In the genomic region with DNA sequence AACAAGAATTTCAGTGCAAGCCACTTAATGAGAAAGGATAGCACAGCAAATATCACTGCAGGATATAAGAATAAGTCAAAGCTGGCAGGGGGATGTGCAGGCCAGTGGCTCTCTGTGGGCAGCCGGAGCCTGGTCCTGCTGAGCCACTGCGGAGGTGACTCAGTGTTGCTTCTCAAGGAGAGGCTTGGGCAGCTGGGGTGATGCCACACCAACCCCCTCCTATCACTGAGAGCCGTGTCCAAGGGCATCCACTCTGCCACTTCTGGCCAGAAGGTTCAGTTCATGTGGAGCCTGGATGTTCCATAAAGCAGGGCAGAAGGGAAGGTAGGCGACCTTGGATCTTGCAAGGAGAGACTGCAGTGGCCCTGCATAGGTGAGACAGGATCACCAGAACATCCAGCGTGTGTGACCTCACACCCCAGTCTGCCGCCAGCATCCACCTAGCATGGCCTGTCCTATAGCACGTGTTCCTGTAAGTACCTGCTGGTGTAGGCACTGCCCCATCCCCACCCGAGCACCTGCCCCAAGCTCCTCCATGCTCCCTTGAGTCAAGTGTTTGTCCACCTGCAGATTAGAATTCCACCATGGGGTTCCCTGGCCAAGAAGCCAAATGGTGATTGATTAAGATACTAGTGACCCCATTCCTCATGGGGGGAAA, we compare ENCODE assay signal across 16 mouse cellular contexts.
DNase-seq lines count a peak whose midpoint lies in the region; ATAC-seq and TF ChIP-seq lines count a peak whose summit lies in the region.
"Had no signal": no experiment of that assay in that cellular context is flagged by ENCODE, and none has a peak within 500 bp of the region (broad histone marks: within the 10 kb centered on the region; RNA-seq: fewer than 3 reads in every experiment).

No protein-coding gene starts in this region.

- H3K9me3 ChIP-seq in liver, embryonic 12.5 days (replicated peaks): no peaks in the 10 kb centered on the region
- H3K9me3 ChIP-seq: embryonic facial prominence, embryonic 13.5 days; forebrain, embryonic 13.5 days; heart, embryonic 10.5 days; heart, embryonic 15.5 days; intestine, embryonic 15.5 days had no signal

- no peak overlapping the region for H3K9ac ChIP-seq in liver, embryonic 12.5 days
- H3K9ac ChIP-seq: embryonic facial prominence, embryonic 13.5 days; forebrain, embryonic 13.5 days; forebrain, postnatal 0 days; heart, embryonic 15.5 days; intestine, embryonic 15.5 days had no signal

- peaks cover 47% of the 10 kb centered on the region for H3K4me1 ChIP-seq in liver, embryonic 12.5 days
- H3K4me1 ChIP-seq: forebrain, embryonic 13.5 days had no signal

- no peak for TF ChIP-seq CTCF in gastrocnemius, adult 2 months (IDR thresholded peaks at IDR 0.05)

- no peak for ATAC-seq in liver, embryonic 12.5 days
- ATAC-seq: forebrain, embryonic 13.5 days had no signal

- intact Hi-C loops in gastrocnemius, adult 2 months (cut with DNase I): no loop called here

- 83% methylated on average over 8 of the region's 8 CpGs for WGBS in liver, embryonic 12.5 days (ENCODE audit: insufficient replicate concordance)

- H3K27ac ChIP-seq in liver, embryonic 12.5 days: peak overlapping the region; percentile 42; the same call in 1 of the 2 replicates
- no peak overlapping the region for H3K27ac ChIP-seq in gastrocnemius, adult 2 months
- H3K27ac ChIP-seq: embryonic facial prominence, embryonic 13.5 days; forebrain, embryonic 13.5 days; heart, embryonic 15.5 days; intestine, embryonic 15.5 days had no signal

- no peak overlapping the region for H3K4me3 ChIP-seq in liver, embryonic 12.5 days
- H3K4me3 ChIP-seq in gastrocnemius, adult 2 months: no peak overlapping the region
- H3K4me3 ChIP-seq: embryonic facial prominence, embryonic 13.5 days; forebrain, embryonic 13.5 days; heart, embryonic 10.5 days; heart, embryonic 15.5 days; intestine, embryonic 15.5 days had no signal

- no peak overlapping the region for H3K4me2 ChIP-seq in liver, embryonic 12.5 days
- H3K4me2 ChIP-seq: embryonic facial prominence, embryonic 13.5 days; forebrain, embryonic 13.5 days; heart, embryonic 15.5 days; intestine, embryonic 15.5 days had no signal

- DNase-seq in heart, adult 11 months: peak; percentile 88
- DNase-seq in heart, postnatal 4 days: no peak
- DNase-seq in liver: no peak
- peak; percentile 58 to 69 for DNase-seq in adrenal gland, postnatal 36 days
- no peak for DNase-seq in gastrocnemius, adult 2 months
- no peak for DNase-seq in kidney, adult 9 months
- DNase-seq: cerebellum, adult 9-11 months had no signal

- no peaks in the 10 kb centered on the region for H3K27me3 ChIP-seq in liver, embryonic 12.5 days (replicated peaks)
- H3K27me3 ChIP-seq: CH12.LX; embryonic facial prominence, embryonic 13.5 days; forebrain, embryonic 13.5 days; heart, embryonic 15.5 days; intestine, embryonic 15.5 days; Patski had no signal

- peaks cover 10% of the 10 kb centered on the region; the same call in 1 of the 2 replicates for H3K36me3 ChIP-seq in liver, embryonic 12.5 days
- H3K36me3 ChIP-seq: embryonic facial prominence, embryonic 13.5 days; heart, embryonic 15.5 days; intestine, embryonic 15.5 days had no signal

Comparison
In these comparisons a context has a peak if more than half of its experiments do, and no peak if none do; other contexts are left out.
1. DNase-seq: peak in heart, adult 11 months (single experiment) and adrenal gland, postnatal 36 days (2 of 2); none in heart, postnatal 4 days (single experiment), liver (single experiment), gastrocnemius, adult 2 months (single experiment) and kidney, adult 9 months (single experiment).